Mouse (Mus musculus) frontal cortex, postnatal 14 days (tissue): Measurements from ENCODE around the gene Bcl2.
"Not testable (repeated sequence)": the region's sequence is repeated elsewhere in the genome, so short reads cannot be mapped to it uniquely, and the experiment has no call there.

Experiments used
- DNase-seq, 2 experiments: peaks; one replicate each; pipeline ENCODE4 v3.0.0; 2022; ENCODE audit warnings: low spot score in 2 of 2

The Bcl2 gene

DNA sequence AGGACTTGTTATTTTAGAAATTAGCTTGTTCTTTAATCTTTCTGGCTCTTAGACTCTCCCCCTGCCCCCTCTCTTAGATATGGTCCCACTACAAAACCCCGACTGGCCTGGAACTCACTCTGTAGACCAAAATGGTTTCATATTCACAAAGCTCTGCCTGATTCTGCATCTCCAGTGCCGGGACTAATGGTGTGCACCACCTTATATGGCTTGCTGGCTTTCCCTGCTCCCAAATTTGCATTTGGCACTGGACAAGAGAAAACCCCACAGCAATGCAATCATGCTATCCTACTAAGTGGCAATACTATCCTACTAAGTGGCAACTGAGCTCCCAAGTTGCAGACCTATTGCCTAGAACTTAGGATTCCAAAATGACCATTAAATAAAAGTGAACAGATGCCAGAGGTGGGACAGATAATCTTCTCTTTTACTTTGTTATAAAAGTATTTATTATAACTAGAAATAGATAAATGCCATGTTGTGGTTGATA is 154.9 kb downstream of the Bcl2 start:
- no peak for DNase-seq

DNA sequence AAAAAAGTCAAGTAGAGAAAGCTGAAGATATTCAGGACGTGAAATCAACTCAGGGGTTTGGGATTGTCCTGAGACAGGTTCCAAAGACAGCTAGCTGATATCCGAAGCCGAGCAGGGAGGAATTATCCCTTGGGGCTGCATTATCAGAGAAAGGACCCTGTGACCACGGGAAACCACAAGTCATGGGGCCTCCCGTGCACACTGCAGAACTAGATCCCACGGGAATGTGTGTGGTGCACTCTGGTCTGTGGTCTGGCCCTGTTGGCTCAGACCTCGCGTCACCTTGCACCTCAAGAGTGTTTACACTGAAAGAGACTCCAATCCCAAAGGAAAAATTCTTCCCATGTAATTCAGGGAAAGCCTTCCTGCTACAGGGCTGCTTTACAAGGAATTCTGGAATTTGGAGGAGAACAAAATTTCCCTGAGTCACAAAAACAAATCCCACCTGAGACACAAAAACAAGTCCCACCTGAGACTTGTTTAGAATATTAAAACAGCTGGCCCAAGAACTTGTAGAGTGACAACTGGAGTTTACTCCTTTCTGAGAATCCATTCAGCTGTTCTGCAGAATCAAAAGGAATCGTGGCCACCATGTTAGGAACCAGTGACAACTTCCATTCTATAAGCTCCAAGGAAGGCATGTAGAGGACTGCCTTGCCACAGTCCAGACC is 158.4 kb downstream of the Bcl2 start:
- no peak for DNase-seq

DNA sequence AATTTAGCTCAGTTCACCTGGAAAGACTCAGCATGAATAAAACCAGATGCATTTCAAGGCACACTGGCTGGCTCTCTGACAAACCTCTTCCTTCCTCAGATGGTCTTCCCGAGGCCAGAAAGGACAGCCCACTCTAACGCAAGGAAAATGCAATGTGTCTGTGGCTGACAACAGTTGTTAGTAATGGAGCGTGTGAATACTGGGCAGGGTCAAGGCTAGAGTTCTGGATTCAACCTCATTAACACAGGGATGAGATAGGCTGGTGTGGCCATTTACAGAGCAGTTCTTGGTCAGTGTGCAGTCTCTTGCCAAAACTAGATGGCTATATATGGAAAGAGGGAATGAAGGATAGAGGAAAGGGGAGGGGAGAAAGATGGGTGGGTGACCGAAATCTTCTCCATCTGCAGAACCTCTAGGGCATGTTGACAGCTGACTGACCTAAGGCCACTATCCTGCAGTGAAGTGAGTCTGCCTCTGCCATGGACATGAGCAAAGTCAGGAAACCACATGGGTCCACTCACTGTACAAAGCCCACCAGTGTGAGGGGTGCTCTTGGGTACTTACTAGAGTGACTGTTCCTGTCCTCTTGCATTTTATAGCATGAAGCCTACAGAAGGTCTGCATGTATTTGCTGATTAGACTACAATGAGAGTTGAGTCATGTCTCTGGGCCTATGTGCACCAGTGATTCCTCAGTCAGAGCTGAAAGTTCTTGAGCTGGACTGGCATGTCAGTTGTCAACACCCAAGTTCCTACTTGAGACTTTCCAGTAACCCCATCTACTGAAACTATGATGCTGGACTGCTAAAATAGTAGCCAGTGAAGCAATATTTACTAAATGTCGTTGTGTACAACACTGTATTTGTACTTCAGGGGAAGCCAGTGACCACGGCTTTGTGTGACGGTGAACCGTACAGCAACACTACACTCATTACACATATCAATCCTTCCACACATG is 159.9 kb downstream of the Bcl2 start:
- DNase-seq: no peak

DNA sequence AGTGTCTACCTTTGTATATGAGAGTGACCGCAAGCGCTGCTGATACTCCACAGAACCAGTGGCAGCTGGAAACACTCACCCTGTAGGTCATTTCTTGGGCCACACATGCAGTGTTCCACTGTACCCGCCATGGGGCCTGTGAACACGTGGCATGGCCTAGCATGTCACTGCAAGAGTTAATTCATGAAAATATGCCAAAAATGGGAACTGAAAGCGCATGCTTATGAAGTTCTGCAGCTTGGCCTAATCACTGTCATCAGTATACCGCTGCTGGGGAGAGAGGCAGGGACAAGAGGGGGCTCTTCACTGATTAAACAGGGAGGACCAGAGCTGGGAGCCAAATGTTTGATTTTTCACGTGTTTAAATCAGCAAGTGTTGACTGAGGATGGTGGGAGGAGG is 161.2 kb downstream of the Bcl2 start:
- no peak for DNase-seq

DNA sequence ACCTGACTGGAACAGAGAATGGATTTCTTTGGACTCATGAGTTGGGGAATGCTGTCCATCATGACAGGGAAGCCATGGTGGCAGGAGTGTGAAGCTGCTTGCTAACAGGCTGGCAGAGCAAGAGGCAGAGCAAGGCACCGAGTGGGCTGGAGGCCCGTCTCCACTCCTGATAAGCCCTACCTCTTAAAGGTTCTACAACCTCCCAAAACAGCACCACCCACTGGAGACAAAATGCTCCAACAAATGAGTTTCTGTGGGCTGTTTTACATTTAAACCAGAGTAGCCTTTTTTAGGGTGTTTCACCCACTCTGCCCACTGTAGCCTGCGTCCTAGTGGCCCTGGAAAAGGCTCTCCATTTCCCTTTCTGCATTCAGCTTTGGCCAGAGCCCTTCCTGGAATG is 163.5 kb downstream of the Bcl2 start:
- DNase-seq: no peak

DNA sequence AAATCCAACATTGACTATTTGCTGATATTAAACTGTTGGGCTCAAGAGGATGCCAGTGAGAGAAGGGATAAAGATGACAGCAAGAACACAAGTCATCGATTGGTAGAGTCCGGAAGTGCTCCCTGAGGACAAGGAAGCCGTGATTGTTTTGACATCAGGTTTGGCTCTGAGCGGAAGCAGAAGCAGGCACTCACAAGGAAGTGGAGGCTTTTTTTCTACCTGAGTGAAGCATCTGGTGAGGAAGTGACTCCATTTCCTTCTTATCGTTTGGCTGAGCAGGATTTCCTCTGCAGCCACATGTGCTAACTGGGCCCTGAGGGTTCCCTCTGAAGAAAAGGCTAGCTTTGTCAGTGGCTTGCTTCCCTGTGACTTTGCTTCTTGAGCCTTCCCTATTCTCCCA is 165.0 kb downstream of the Bcl2 start:
- DNase-seq: no peak

DNA sequence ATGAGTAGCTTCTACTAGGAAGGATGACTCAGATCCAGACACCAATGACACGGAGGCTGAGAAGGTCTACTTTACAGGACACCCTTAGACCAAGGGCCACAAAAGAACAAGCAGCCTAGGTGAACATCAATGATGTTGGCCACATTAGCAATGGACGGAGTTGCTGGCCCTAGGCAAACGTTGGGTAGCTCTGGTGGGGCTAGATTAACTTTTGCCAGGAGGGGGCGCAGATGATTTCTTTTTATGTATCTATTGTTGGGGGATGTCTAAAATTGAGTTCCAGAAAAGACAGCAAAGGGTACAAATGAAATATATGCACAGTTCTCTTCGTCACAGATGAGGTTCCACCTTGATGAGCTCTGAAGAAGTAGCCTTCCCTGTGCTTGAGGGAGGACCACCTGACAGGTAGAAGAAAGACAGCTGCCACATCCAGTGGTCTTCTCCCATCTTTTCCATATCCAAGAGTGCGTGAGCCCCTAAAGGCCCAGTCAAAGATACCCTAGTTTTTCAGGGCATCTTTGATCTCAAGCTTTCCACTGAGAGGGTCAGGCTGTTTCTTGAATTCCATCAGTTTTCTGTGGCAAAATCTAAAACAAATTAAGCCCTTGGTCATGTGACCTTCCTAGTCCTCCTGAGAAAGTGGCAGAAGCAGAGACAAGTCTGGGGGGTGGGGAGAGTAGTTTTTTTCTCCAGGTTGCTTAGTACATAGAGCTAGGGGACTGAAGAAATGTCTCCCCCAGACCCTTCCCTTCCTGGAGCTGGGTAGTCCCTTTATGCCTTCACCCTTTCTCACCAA is 169.1 kb downstream of the Bcl2 start:
- DNase-seq: no peak

DNA sequence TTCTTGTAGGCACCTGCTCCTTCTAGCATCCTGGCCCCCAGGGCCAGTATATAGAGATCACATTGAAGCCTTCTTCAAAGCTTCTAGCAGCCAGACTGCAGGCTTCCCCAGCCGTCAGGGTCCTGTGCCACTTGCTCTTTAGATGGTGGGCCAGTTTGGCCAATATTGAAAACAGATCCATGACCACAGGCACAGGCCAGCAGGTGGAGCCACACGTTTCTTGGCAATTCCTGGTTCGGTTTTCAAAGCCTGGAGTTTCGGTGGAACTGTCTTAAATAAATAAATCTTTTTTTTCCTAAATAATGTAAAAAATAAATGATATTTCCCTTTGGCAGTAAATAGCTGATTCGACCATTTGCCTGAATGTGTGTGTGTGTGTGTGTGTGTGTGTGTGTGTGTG is 171.3 kb downstream of the Bcl2 start:
- DNase-seq: peak in 1 of 2 experiments; percentile 14

DNA sequence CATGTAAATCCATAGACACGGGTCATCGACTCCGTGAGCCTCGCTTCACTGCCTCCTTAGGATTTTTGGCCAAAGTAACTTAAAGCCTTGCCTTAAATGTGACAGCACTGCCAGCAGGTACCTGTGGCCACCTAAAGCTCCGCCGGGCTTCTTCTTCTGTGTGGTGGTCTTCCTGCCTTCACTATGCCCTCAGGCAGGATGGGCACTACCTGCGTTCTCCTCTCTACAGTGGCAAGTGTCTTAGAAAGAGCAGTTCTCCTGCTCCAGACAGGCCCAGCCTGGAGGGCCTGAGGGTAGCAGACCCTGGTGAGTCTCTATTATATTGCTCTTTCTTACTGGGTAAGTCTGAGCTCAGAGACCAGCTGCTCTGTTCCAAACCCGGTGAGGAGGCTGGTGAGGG is 172.2 kb downstream of the Bcl2 start:
- DNase-seq: no peak

DNA sequence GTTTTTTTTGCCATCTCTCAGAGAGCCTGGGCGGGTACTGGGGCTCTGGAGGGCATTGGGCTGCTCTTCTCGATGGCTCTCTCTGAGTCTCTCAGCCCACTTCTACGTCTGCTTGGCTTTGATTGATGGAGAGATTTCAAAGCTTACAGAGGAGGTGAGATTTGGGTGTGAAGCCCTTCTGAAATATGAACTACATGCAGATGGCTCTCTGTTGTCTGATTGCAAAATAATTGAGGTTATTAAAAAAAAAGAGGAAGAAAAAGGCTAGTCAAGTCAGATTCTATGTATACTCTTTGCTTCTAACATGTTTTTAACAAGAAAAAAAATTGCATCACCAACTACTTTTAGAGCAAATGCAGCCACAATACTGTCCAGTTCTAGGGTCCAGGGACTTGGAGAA is 173.9 kb downstream of the Bcl2 start:
- DNase-seq: no peak

DNA sequence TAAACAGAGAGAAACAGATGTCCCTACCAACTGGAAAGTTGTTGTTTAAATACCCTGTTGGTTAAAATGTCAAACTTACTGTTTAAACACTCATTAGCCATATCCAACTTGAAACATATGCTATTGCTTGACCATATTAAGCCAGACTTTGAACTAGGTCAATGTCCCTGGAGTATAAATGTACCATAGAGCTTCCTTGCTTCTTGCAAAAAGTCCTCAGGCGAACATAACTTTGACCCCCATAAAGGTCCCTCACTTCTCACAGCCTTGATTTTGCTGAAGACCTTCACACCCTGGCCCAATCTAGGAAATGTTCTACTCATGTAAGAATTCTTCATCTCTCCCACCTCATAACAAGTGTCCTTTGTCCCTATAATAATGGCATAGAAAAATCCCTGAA is 175.0 kb downstream of the Bcl2 start:
- no peak for DNase-seq

DNA sequence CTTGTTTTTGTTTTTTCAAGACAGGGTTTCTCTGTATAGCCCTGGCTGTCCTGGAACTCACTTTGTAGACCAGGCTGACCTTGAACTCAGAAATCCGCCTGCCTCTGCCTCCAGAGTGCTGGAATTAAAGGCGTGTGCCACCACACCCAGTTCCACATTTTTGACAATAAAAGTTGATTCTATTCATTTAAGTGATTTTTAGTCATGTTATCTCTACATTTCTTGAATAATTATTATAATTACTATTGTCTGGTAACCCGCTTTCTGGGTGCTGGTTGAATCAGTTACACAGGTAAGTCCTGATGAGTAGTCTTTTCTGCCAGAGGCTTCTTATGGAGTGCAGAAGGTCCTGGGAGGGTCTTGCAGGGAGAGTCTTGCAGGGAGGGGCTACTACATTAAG is 179.2 kb downstream of the Bcl2 start:
- not testable (repeated sequence) for DNase-seq

DNA sequence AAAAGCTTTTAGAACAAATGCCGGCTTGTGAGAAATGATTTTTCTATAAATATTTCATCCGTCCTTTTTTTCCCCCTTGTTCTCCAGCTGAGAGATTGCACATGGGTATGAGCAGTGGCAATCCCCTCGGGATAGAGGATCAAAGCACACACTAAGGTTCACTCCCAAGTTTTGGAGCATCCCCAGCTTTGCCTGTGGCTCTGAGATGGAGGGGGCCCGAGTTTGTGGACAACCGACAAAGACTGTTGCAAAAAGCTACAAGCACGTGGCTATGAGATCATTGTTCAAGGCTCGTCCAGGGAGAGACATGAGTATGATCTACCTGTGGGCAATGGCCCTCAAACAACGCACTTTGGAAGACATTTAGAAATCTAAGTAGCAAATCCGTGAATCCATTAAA is 184.5 kb downstream of the Bcl2 start:
- DNase-seq: no peak

DNA sequence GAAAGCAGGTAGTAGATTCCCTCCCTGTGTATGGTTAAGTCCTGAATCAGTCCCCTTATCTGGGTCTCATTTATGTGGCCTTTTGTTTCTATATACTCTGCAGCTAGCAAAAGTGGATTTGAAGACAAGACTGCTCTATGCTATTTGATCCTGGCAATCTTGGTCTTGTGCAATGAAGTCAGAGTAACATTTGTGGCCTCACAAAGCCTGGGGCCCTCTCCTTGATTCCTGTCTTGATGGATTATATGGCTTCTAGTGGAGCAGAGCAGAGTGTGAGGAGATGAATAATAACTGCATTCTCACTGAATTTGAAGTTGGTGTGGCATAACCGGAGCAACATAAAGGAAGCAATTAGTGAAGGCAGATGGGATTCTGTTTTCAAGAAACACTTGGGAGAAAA is 186.5 kb downstream of the Bcl2 start:
- DNase-seq: no peak

DNA sequence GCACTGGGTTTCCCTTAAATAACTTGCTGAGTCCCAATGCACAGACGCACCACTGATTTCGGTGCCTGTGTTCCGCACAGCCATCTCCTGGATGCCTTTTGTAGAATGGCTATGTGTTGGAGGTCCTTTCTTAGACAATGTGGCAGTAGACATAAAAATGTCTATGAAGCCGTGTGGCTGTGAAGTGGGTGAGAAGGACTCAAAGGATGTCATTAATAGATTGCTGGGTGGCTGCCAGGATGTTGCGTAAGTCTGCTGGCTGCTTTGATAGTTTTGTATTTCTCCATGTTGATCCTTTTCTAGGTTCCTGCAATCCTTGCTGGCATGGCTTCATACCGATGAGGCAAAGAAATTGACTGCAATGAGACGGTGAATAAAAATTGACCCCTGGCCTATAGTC is 187.3 kb downstream of the Bcl2 start:
- no peak for DNase-seq

DNA sequence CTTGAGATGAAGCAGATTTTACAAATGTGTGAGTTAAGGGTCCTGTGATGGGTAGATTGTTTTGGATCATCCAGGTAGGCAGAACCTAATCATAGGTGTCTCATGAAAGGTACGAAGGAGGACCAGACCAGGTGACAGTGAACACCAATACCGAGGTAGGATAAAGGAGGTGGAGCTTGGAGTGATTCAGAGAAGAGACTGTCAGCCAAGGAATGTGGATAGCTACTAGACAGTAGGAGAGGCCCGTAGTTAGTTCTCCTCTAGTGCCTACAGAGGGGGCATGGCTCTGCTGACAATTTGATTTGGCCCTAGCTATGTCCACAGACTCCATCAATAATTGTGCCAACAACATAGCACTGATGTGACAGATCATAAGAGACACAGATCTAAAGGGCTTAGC is 188.0 kb downstream of the Bcl2 start:
- DNase-seq: no peak

DNA sequence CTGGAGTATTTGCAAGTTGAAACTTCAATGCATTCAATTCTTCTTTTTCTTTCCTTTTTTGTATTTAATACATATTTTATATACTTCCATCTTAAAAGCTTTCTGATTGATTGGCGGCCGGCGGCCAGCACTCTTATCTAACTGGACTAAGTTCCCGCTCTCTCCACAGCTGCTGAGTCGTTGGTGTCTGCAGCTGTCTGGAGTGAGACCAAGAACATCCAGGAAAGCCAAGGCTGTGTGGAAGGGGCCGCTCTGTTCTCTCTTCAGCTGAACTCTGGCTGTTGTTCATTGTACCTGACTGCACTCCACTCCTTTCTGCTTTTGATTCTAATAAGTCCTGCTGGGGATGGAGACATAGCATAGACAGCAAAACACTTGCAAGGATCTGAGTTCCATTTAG is 190.3 kb downstream of the Bcl2 start:
- no peak for DNase-seq

DNA sequence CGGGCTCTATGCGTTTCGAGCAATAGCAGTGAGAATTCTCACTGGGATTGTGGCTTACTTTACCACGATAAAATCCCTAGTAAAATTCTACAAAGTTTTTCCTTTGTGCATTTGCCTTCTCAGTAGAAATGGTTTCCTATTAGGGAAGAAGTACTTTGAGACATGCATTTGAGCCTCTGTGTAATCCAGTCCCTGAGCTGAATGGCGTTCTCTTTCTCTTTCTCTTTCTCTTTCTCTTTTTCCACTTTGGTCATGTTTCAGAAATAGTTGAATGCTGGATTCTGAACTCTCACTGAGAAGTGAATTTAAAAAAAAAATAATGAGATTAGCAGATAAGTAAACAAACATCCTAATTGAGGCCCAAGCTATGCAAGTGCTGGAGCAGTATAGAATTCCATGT is 191.1 kb downstream of the Bcl2 start:
- no peak for DNase-seq

DNA sequence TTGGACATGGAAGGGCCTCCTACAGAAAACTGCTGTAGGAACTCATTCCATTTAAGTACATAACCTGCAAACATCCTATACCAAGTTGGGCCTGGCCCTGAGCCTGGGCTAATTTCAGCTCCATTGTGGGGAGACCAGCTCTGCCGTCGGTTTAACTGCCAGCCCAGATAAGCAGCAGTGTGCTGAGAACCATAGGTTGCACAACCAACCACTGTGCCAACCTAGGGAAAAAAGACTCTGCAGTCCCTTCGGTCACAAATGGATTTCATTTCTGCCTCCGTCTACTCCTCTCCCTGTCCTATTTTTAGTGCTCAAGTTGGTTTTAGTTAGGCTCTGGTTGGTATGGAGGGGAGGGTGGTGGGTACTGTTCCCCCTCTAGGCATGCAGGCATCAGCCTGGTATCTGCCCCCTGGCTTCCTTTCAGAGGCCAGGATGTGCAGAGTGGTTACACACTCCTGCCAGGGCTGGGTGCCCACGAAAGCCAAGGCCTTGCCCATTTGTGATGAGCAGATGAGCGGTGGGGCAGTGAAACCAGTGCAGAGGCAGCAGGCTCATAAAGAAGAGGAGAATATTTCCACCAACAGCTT is 196.4 kb downstream of the Bcl2 start:
- no peak for DNase-seq

DNA sequence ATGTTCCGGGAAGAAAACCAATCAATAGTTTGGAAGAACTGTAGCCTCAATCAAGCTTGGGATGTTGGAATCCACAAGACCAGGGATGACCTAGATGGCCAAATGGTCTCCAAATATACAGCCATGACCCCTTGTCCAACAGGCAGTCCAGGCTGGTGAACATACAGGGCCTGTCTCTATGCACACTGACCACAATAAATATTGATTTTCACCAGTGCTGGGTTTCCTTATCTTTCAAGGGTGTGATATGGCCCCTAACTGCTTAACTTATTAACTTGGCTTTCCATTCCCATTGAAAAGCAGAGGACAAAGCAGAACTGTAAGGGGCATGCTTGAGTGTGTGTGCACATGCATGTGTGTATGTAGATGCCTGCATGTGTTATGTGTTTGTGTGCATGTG is 197.0 kb downstream of the Bcl2 start:
- no peak for DNase-seq

DNA sequence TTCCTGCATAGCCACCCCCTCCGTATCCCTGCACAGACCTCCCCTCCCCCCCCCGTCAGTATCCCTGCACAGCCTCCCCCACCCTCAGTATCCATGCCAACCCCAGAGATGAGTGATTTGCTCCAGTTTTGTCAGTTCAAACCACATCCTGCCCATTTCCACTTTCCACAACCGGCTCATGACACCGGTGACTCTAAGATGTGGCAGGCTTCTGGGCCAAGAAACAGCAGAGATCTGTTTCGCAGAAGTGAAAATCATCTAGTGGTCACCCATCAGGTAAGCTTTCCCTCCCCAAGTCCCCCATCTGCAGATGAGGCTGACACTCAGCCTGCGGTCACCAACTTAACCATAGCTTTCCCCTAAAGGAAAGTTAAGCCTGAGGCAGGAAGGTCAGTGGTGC is 198.5 kb downstream of the Bcl2 start:
- no peak for DNase-seq
